ENCODE assay signal across 12 mouse cellular contexts in genomic region chr6:54553632-54554031, GRCm38 (mm10). TPM values are rescaled to one million over a fixed set of nuclear protein-coding genes. Genes with fewer than 3 reads are reported as not detected.
DNase-seq lines count a peak whose midpoint lies in the region; ATAC-seq and TF ChIP-seq lines count a peak whose summit lies in the region.
"Had no signal": no experiment of that assay in that cellular context is flagged by ENCODE, and none has a peak within 500 bp of the region (broad histone marks: within the 10 kb centered on the region; RNA-seq: fewer than 3 reads in every experiment).

No protein-coding gene starts in this region.

- no peak for ATAC-seq in lung, embryonic 14.5 days (ENCODE audit: insufficient read depth)
- no peak for ATAC-seq in forebrain, embryonic 11.5 days (replicated peaks; ENCODE audit: low FRiP score)
- no peak for ATAC-seq in hindbrain, embryonic 15.5 days (ENCODE audit: low FRiP score, low read depth)
- no peak for ATAC-seq in midbrain, embryonic 16.5 days
- ATAC-seq in intestine, embryonic 16.5 days = no peak

- no peaks in the 10 kb centered on the region for H3K36me3 ChIP-seq in lung, embryonic 14.5 days (ENCODE audit: insufficient read depth)
- H3K36me3 ChIP-seq in forebrain, embryonic 11.5 days (ENCODE audit: control insufficient read depth, insufficient read depth, low read length) = no peaks in the 10 kb centered on the region
- H3K36me3 ChIP-seq in hindbrain, embryonic 15.5 days = no peaks in the 10 kb centered on the region
- no peaks in the 10 kb centered on the region for H3K36me3 ChIP-seq in midbrain, embryonic 16.5 days (ENCODE audit: control insufficient read depth, insufficient read depth, low read length)
- no peaks in the 10 kb centered on the region for H3K36me3 ChIP-seq in intestine, embryonic 16.5 days (ENCODE audit: control insufficient read depth, insufficient read depth, low read length)
- H3K36me3 ChIP-seq: embryonic facial prominence, embryonic 15.5 days had no signal

- no peak overlapping the region for H3K4me3 ChIP-seq in lung, embryonic 14.5 days (ENCODE audit: low read depth, low read length)
- no peak overlapping the region for H3K4me3 ChIP-seq in forebrain, embryonic 11.5 days (ENCODE audit: low read depth, low read length)
- H3K4me3 ChIP-seq in hindbrain, embryonic 15.5 days = no peak overlapping the region
- H3K4me3 ChIP-seq in midbrain, embryonic 16.5 days (ENCODE audit: low read depth, low read length) = no peak overlapping the region
- no peak overlapping the region for H3K4me3 ChIP-seq in intestine, embryonic 16.5 days (ENCODE audit: low read length)
- H3K4me3 ChIP-seq: embryonic facial prominence, embryonic 15.5 days had no signal

- peaks cover 10% of the 10 kb centered on the region for H3K4me1 ChIP-seq in lung, embryonic 14.5 days (ENCODE audit: insufficient read depth)
- peaks cover 34% of the 10 kb centered on the region for H3K4me1 ChIP-seq in forebrain, embryonic 11.5 days (replicated peaks; ENCODE audit: control insufficient read depth, insufficient read depth, low read length)
- H3K4me1 ChIP-seq in hindbrain, embryonic 15.5 days (replicated peaks) = peaks cover 51% of the 10 kb centered on the region
- peaks cover 41% of the 10 kb centered on the region for H3K4me1 ChIP-seq in midbrain, embryonic 16.5 days (ENCODE audit: control insufficient read depth, insufficient read depth, low read length)
- peaks cover 7% of the 10 kb centered on the region; the same call in 1 of the 2 replicates for H3K4me1 ChIP-seq in intestine, embryonic 16.5 days (ENCODE audit: control insufficient read depth, insufficient read depth, low read length)
- H3K4me1 ChIP-seq: embryonic facial prominence, embryonic 15.5 days had no signal

- no peak overlapping the region for H3K27ac ChIP-seq in lung, embryonic 14.5 days (ENCODE audit: low read depth)
- peak overlapping the region; percentile 87 for H3K27ac ChIP-seq in forebrain, embryonic 11.5 days (ENCODE audit: low read depth, low read length)
- peak overlapping the region; percentile 46 for H3K27ac ChIP-seq in hindbrain, embryonic 15.5 days (replicated peaks)
- H3K27ac ChIP-seq in midbrain, embryonic 16.5 days (ENCODE audit: low read length) = peak overlapping the region; percentile 66
- no peak overlapping the region for H3K27ac ChIP-seq in intestine, embryonic 16.5 days (ENCODE audit: low read length)
- H3K27ac ChIP-seq: embryonic facial prominence, embryonic 15.5 days; kidney, postnatal 0 days had no signal

- H3K27me3 ChIP-seq in lung, embryonic 14.5 days (ENCODE audit: insufficient read depth, low read length) = no peaks in the 10 kb centered on the region
- H3K27me3 ChIP-seq in forebrain, embryonic 11.5 days (ENCODE audit: control insufficient read depth, insufficient read depth, low read length) = no peaks in the 10 kb centered on the region
- no peaks in the 10 kb centered on the region for H3K27me3 ChIP-seq in hindbrain, embryonic 15.5 days
- no peaks in the 10 kb centered on the region for H3K27me3 ChIP-seq in midbrain, embryonic 16.5 days (ENCODE audit: control insufficient read depth, insufficient read depth, low read depth, low read length)
- no peaks in the 10 kb centered on the region for H3K27me3 ChIP-seq in intestine, embryonic 16.5 days (replicated peaks; ENCODE audit: control insufficient read depth, insufficient read depth, low read length)
- H3K27me3 ChIP-seq: CH12.LX; embryonic facial prominence, embryonic 15.5 days had no signal

- H3K9me3 ChIP-seq in lung, embryonic 14.5 days (ENCODE audit: low read depth, low read length) = no peaks in the 10 kb centered on the region
- H3K9me3 ChIP-seq in forebrain, embryonic 11.5 days (ENCODE audit: control insufficient read depth, low read length) = no peaks in the 10 kb centered on the region
- H3K9me3 ChIP-seq in hindbrain, embryonic 15.5 days = no peaks in the 10 kb centered on the region
- no peaks in the 10 kb centered on the region for H3K9me3 ChIP-seq in midbrain, embryonic 16.5 days (replicated peaks; ENCODE audit: control insufficient read depth, low read length, poor library complexity, severe bottlenecking)
- H3K9me3 ChIP-seq in intestine, embryonic 16.5 days (ENCODE audit: control insufficient read depth, low read length) = no peaks in the 10 kb centered on the region
- H3K9me3 ChIP-seq: embryonic facial prominence, embryonic 15.5 days had no signal

- no peak overlapping the region for H3K9ac ChIP-seq in lung, embryonic 14.5 days
- peak overlapping the region; percentile 21; the same call in 1 of the 2 replicates for H3K9ac ChIP-seq in forebrain, embryonic 11.5 days (ENCODE audit: low read length)
- no peak overlapping the region for H3K9ac ChIP-seq in hindbrain, embryonic 15.5 days
- H3K9ac ChIP-seq in midbrain, embryonic 16.5 days (ENCODE audit: low read depth, low read length) = no peak overlapping the region
- H3K9ac ChIP-seq in intestine, embryonic 16.5 days (ENCODE audit: low read depth, low read length) = no peak overlapping the region
- H3K9ac ChIP-seq: embryonic facial prominence, embryonic 15.5 days had no signal

- no peak overlapping the region for H3K4me2 ChIP-seq in lung, embryonic 14.5 days
- H3K4me2 ChIP-seq in forebrain, embryonic 11.5 days (ENCODE audit: low read depth, low read length, severe bottlenecking) = peak overlapping the region; percentile 1; the same call in 1 of the 2 replicates
- no peak overlapping the region for H3K4me2 ChIP-seq in hindbrain, embryonic 15.5 days
- H3K4me2 ChIP-seq in midbrain, embryonic 16.5 days (ENCODE audit: low read length) = no peak overlapping the region
- no peak overlapping the region for H3K4me2 ChIP-seq in intestine, embryonic 16.5 days (ENCODE audit: low read depth, low read length)
- H3K4me2 ChIP-seq: embryonic facial prominence, embryonic 15.5 days had no signal

- 65% methylated on average over 2 of the region's 2 CpGs for WGBS in lung, embryonic 14.5 days
- whole genome bisulfite sequencing in forebrain, embryonic 11.5 days = 55% methylated on average over 2 of the region's 2 CpGs
- 49% methylated on average over 2 of the region's 2 CpGs for WGBS in hindbrain, embryonic 15.5 days
- 47% methylated on average over 2 of the region's 2 CpGs for WGBS in midbrain, embryonic 16.5 days
- WGBS in intestine, embryonic 16.5 days = 75% methylated on average over 2 of the region's 2 CpGs

- no peak for TF ChIP-seq CTCF in lung, embryonic 14.5 days (IDR thresholded peaks at IDR 0.05; ENCODE audit: low read depth)

- DNase-seq in lung, embryonic 14.5 days = peak; percentile 51
- no peak for DNase-seq in lung, postnatal 4 days
- DNase-seq in forebrain, embryonic 11.5 days (ENCODE audit: low spot score) = no peak
- DNase-seq in left cerebral cortex, adult 11 months (ENCODE audit: low spot score) = no peak
- DNase-seq: gastrocnemius, postnatal 14 days; heart, postnatal 4 days had no signal

RNA-seq across cellular contexts. Expression of gene Scrn1, which starts 12.7 kb away (rescaled TPM):
- 1.9 and 2.4 TPM in 2 replicates for polyA plus RNA-seq in lung, embryonic 14.5 days (2014; fragmentation: Nextera tagmentation; extraction: Ambion mirVana)
- 102 and 123 TPM in 2 replicates for polyA plus RNA-seq in forebrain, embryonic 11.5 days (2014; fragmentation: Nextera tagmentation; extraction: Ambion mirVana)
- 100 and 106 TPM in 2 replicates for polyA plus RNA-seq in hindbrain, embryonic 15.5 days (2015; fragmentation: Nextera tagmentation; extraction: Ambion mirVana)
- 125 and 130 TPM in 2 replicates for polyA plus RNA-seq in midbrain, embryonic 16.5 days (2015; fragmentation: Nextera tagmentation; extraction: Ambion mirVana)
- polyA plus RNA-seq in intestine, embryonic 16.5 days (2015; fragmentation: Nextera tagmentation; extraction: Ambion mirVana) = 4.7 and 6.6 TPM in 2 replicates

RNA-seq across cellular contexts. Expression of gene Plekha8, which starts 41.3 kb away (rescaled TPM):
- polyA plus RNA-seq in lung, embryonic 14.5 days (2014; fragmentation: Nextera tagmentation; extraction: Ambion mirVana) = 11.8 and 12.5 TPM in 2 replicates
- 25.8 and 25.9 TPM in 2 replicates for polyA plus RNA-seq in forebrain, embryonic 11.5 days (2014; fragmentation: Nextera tagmentation; extraction: Ambion mirVana)
- 7.9 TPM in 2 replicates for polyA plus RNA-seq in hindbrain, embryonic 15.5 days (2015; fragmentation: Nextera tagmentation; extraction: Ambion mirVana)
- polyA plus RNA-seq in midbrain, embryonic 16.5 days (2015; fragmentation: Nextera tagmentation; extraction: Ambion mirVana) = 8.3 and 9.5 TPM in 2 replicates
- polyA plus RNA-seq in intestine, embryonic 16.5 days (2015; fragmentation: Nextera tagmentation; extraction: Ambion mirVana) = 5.4 and 6.1 TPM in 2 replicates

RNA-seq across cellular contexts. Expression of gene Fkbp14, which starts 43.5 kb away (rescaled TPM):
- polyA plus RNA-seq in lung, embryonic 14.5 days (2014; fragmentation: Nextera tagmentation; extraction: Ambion mirVana) = 21.5 and 28.1 TPM in 2 replicates
- 15.4 and 18.8 TPM in 2 replicates for polyA plus RNA-seq in forebrain, embryonic 11.5 days (2014; fragmentation: Nextera tagmentation; extraction: Ambion mirVana)
- polyA plus RNA-seq in hindbrain, embryonic 15.5 days (2015; fragmentation: Nextera tagmentation; extraction: Ambion mirVana) = 9.2 and 9.8 TPM in 2 replicates
- polyA plus RNA-seq in midbrain, embryonic 16.5 days (2015; fragmentation: Nextera tagmentation; extraction: Ambion mirVana) = 7.1 and 8.1 TPM in 2 replicates
- polyA plus RNA-seq in intestine, embryonic 16.5 days (2015; fragmentation: Nextera tagmentation; extraction: Ambion mirVana) = 19.4 and 19.7 TPM in 2 replicates

Comparison
In these comparisons a context has a peak if more than half of its experiments do, and no peak if none do; other contexts are left out.
1. H3K27ac ChIP-seq: peak in forebrain, embryonic 11.5 days (single experiment), hindbrain, embryonic 15.5 days (single experiment) and midbrain, embryonic 16.5 days (single experiment); none in lung, embryonic 14.5 days (single experiment) and intestine, embryonic 16.5 days (single experiment).
2. RNA of gene Scrn1, which starts 12.7 kb away (polyA plus RNA-seq): 125 to 130 TPM in midbrain, embryonic 16.5 days, 100 to 106 TPM in hindbrain, embryonic 15.5 days and 102 to 123 TPM in forebrain, embryonic 11.5 days; 4.7 to 6.6 TPM in intestine, embryonic 16.5 days and 1.9 to 2.4 TPM in lung, embryonic 14.5 days; every median in the first group is over 10 times any median in the second.